Mouse (Mus musculus) thymus, postnatal 0 days (tissue): ENCODE results near the gene Gm49322. TPM values are rescaled to one million over a fixed set of nuclear protein-coding genes. Genes with fewer than 3 reads are reported as not detected.
"Not testable (repeated sequence)": the region's sequence is repeated elsewhere in the genome, so short reads cannot be mapped to it uniquely, and the experiment has no call there.

Experiments used
- DNase-seq: peaks from one replicate; pipeline ENCODE4 v3.0.0-alpha.2; 2015; ENCODE audit warnings: low spot score
- polyA plus RNA-seq: library from polyadenylated mRNA; unstranded; fragments of >200 nt; fragmentation: Nextera tagmentation; extraction: Ambion mirVana; gene quantifications from 2 replicates; pipeline ENCODE4 v1.2.1, GENCODE M21; 2015

Gm49322 gene
- polyA plus RNA-seq, 1 experiment from 2014 or later, result 2.8 TPM

- DNase-seq, result peak; percentile 86
Measured at GRCm38 (mm10) chr10:80611024-80611423, 5.2 kb downstream of the Gm49322 start.

- no peak for DNase-seq
Measured at GRCm38 (mm10) chr10:80611905-80612304, 6.1 kb downstream of the Gm49322 start.

DNA sequence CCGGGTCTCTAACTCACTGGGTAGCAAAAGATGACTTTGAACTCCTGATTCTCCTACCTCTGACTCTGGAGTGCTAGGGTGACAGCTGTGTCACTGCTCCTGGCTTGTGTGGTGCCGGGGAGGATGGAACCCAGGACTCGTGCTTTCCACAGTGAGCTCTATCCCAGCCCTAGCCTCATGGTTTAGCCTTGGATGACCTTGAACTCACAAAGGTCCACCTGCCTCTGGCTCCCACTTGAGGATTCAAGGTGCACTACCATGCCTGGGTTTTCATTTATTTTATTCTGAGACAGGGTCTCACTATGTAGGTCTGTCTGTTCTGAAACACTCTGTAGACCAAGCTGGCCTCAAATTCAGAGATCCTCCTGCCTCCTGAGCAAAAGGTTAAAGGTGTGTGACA, 8.0 kb downstream of the Gm49322 start:
- DNase-seq, result no peak

- peak; percentile 44 for DNase-seq
Measured at GRCm38 (mm10) chr10:80614351-80614750, 8.5 kb downstream of the Gm49322 start.

GRCm38 (mm10) chr10:80618181-80618580, 12.4 kb downstream of the Gm49322 start:
- peak; percentile 81 for DNase-seq

DNA sequence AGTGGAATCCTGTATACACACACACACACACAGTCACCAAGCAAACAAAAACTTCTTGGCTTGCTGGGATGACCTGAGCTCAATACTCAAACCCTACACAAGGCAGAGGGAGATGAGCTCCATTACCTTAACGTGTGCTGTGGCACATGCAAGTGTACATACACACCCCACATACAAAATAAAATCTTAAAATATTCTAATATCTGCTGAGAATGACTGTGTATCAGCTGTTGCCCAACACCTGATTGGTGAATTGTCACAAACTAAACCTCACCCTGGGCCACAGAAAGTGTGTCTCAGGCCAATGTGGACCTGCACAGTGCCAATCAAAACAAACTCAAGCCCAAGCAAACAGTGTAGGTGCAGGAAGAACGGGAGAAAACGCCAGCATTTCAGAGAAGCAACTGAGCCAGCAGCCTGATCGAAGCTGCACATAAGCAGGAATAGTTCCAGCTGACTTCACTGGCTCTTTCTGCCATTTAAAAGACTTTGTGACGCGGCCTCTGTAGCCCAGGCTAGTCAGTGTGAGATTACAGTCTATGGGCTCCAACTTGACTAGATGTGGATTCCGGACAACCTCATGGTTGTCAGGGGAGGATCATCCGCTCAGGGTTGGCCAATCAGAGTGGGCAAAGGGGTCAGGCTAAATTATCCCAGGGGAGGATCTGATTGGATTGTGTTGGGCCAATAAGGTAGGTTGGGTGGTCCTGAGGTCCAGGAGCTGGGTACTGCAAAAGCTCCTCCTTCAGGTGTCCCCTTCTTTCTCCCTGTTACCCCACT, 13.8 kb downstream of the Gm49322 start:
- DNase-seq, result no peak

DNA sequence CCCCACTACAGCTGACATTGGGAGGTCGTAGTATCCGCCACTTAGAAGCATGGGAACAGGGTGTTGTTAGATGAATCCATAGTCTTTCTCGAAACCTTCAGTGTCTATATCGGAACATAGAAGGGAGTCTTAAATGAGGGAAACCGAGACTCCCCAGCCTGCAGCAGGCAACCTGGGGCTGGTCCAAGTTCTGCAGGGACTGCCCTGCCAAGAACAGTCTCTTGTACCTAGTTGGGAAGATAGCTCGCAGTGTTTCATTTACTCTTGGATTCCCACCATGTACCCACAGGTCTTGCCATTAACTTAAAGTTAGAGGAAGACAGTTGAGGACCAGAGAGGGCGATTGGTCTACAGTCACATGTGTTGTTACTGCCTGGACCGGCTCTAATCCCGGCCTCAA, 14.5 kb downstream of the Gm49322 start:
- DNase-seq, result no peak

GRCm38 (mm10) chr10:80620796-80621689, 15.2 kb downstream of the Gm49322 start:
- DNase-seq, result no peak

DNA sequence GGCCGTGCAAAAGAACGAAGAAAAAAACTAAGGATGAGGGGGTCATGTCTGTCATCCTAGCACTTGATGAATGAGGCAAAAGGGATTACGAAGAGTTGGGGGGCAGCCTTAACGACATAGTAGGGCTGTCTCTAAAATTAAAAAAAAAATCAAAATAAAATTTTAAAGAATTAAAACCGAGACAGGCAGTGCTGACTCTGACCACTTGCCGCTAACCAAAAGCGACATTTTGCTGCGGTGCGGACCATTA, 15.8 kb downstream of the Gm49322 start:
- no peak for DNase-seq

DNA sequence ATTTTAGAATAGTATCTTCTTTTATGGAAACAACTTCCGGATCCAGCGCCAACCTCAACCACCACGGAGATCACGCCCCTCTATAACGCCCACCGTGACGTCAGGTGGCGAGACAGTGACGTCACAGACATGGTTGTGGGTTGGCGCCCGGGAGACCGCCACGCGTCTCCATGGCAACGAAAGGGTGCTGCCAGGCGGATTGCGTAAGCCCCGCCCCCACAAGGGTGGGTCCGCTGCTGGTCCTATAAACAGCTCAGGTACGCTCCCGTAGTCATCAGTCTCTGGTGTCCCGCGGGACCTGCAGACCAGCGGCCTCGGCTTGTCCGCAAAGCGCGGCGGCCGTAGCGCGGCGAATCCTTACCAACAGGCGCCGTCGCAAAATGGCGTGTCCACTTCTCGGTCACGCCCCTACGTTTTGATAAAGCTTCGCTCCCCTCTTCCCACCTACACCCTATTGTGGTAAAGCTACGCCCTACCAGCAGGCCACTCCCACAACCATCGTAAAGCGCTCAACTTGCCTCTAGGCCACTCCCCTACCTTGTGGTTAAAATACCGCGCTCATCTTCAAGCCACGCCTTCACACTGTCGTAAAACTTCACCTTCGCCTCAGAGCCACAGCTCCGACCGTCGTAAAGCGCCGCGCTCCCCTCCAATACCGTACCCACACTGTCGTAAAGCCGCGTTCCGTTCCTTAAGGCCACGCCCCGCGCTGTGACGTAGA, 16.3 kb downstream of the Gm49322 start:
- peak; percentile 100 for DNase-seq

GRCm38 (mm10) chr10:80622661-80623456, 17.0 kb downstream of the Gm49322 start, which contains the start of gene Csnk1g2:
Gene Csnk1g2 (plus strand): TSS chr10:80622838.
- DNase-seq, result peak; percentile 82

DNA sequence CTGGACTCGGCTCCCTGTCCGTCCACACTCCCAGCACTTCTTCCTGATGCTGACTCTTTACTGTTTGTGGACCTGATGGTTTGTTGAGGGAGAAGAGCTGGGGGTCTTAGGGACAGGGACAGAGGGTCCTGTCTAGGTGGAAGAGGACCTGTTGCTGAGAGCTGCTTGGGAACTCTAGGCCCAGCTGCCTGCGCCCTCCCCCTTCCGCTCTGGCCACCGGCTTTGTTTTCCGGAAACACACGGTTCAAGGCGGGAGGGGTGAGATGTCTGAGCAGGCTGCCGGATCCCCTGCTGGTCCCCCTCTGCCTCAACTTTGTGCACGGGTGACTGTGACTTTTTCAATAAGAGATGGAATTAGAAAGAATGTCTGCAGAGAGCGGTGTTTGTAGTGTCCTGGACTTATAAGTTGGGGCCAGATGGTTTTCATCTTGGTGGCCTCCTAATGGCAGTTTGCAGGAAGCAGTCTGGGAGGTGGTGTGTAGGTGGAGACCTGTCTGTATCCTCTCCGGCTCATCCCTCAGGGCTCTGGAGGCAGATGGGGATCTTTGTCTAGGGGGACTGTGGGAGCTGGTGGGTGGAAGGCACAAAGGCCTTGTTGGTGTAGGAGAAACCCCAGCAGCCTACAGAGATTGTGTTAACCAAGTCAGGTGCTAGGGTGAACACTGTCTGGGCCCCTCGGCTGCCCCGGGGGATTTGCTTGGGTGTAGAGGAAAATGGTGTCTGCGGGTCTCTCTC, 17.8 kb downstream of the Gm49322 start:
- peak; percentile 76 for DNase-seq

- DNase-seq, result no peak
Measured at GRCm38 (mm10) chr10:80625764-80626163, 19.9 kb downstream of the Gm49322 start.

DNA sequence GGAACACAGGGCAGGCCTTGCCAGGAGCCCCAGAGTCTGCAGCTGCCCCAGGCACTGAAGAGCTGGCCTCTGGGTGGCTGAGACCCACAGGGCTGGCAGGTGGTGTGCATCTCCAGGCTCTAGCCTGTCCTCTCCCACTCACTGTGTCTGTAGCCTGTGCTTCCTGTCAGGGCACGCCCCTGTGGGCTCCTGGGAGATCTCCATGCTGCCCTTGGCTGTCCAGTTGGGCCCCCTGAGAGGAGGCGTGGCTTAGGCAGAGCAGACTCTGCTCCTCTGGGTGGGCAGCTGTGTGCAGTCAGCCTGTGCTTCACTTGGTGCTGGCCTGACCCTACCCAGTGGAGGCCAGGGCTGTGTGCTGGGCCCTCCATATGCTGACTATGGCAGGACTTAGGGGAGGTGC, 21.9 kb downstream of the Gm49322 start:
- no peak for DNase-seq

- peak; percentile 33 for DNase-seq
Measured at GRCm38 (mm10) chr10:80628925-80629324, 23.1 kb downstream of the Gm49322 start.

GRCm38 (mm10) chr10:80635345-80635744, 29.5 kb downstream of the Gm49322 start:
- no peak for DNase-seq

GRCm38 (mm10) chr10:80646936-80647335, 41.1 kb downstream of the Gm49322 start:
- DNase-seq, result no peak

GRCm38 (mm10) chr10:80649910-80650309, 44.1 kb downstream of the Gm49322 start:
- not testable (repeated sequence) for DNase-seq

DNA sequence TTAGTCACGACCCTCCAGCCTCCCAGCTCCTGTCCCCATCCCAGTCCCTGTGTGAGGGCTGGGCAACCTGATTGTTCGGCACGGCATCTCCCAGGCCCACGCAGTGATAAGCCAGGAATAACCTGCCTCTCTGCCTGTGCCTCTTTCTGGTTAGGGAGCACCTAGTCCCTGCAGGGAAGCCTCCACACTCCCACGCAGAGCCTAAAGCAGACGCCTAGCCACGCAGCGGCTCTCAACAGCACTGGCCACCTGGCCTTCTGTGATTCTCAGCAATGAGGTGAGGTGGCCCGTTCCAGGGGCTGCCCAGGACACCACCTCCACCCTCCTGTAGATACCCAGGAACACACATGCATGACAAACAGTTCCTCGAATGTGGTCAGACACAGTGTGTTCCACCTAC, 44.6 kb downstream of the Gm49322 start:
- DNase-seq, result no peak

- no peak for DNase-seq
Measured at GRCm38 (mm10) chr10:80653156-80653720, 47.4 kb downstream of the Gm49322 start.
